Mouse (Mus musculus) lung, embryonic 14.5 days (tissue): Measurements from ENCODE around the gene Tfap2b. TPM values are rescaled to one million over a fixed set of nuclear protein-coding genes. Genes with fewer than 3 reads are reported as not detected.

Experiments used
- ATAC-seq: fragments of 200-750 bp; cut with Nextera tagmentation; 2 replicates; pipeline ENCODE4 v1.8.0; 2017; ENCODE audit warnings: mild to moderate bottlenecking, moderate TSS enrichment, moderate library complexity; ENCODE audit not compliant: insufficient read depth
- DNase-seq: peaks from one replicate; pipeline ENCODE4 v3.0.0-alpha.2; 2015
- H3K27ac ChIP-seq: fragments of 300-500 bp; sonication (generic); 2 replicates; pipeline ENCODE4 v1.5.1; 2014; ENCODE audit warnings: low read depth, mild to moderate bottlenecking, moderate library complexity
- H3K27me3 ChIP-seq: fragments of 300-500 bp; sonication (generic); 2 replicates; pipeline ENCODE4 v1.6.1; 2014; ENCODE audit warnings: low read length, control low read depth; ENCODE audit not compliant: insufficient read depth
- H3K36me3 ChIP-seq: fragments of 300-500 bp; sonication (generic); 2 replicates; pipeline ENCODE4 v1.6.1; 2014; ENCODE audit warnings: control low read depth; ENCODE audit not compliant: insufficient read depth
- H3K4me1 ChIP-seq: fragments of 300-500 bp; sonication (generic); 2 replicates; pipeline ENCODE4 v1.6.1; 2014; ENCODE audit warnings: antibody characterized with exemption, control low read depth; ENCODE audit not compliant: insufficient read depth
- H3K4me2 ChIP-seq: fragments of 300-500 bp; sonication (generic); 2 replicates; pipeline ENCODE4 v1.6.1; 2014; ENCODE audit warnings: mild to moderate bottlenecking
- H3K4me3 ChIP-seq: fragments of 300-500 bp; sonication (generic); 2 replicates; pipeline ENCODE4 v1.5.1; 2014; ENCODE audit warnings: low read depth, low read length
- H3K9ac ChIP-seq: fragments of 300-500 bp; sonication (generic); 2 replicates; pipeline ENCODE4 v1.6.1; 2014
- H3K9me3 ChIP-seq: fragments of 300-500 bp; sonication (generic); 2 replicates; pipeline ENCODE4 v1.6.1; 2016; ENCODE audit warnings: low read depth, low read length, control low read depth
- CTCF ChIP-seq: IDR thresholded peaks from 2 replicates; pipeline ENCODE4 v1.5.1; 2016; ENCODE audit warnings: antibody characterized with exemption, low read depth
- WGBS: fragments of 180-500 bp; shearing (Covaris S2); extraction: QIAGEN DNeasy Blood & Tissue Kit; methylation state at CpG from one replicate; pipeline ENCODE4 v1.1.7; 2014; 5-methylcytosine and 5-hydroxymethylcytosine counted together
- polyA plus RNA-seq: library from polyadenylated mRNA; unstranded; fragments of >200 nt; fragmentation: Nextera tagmentation; extraction: Ambion mirVana; gene quantifications from 2 replicates; pipeline ENCODE4 v1.2.1, GENCODE M21; 2014

Gene Tfap2b
- polyA plus RNA-seq, 1 experiment from 2014 or later = 0.21 TPM

DNA sequence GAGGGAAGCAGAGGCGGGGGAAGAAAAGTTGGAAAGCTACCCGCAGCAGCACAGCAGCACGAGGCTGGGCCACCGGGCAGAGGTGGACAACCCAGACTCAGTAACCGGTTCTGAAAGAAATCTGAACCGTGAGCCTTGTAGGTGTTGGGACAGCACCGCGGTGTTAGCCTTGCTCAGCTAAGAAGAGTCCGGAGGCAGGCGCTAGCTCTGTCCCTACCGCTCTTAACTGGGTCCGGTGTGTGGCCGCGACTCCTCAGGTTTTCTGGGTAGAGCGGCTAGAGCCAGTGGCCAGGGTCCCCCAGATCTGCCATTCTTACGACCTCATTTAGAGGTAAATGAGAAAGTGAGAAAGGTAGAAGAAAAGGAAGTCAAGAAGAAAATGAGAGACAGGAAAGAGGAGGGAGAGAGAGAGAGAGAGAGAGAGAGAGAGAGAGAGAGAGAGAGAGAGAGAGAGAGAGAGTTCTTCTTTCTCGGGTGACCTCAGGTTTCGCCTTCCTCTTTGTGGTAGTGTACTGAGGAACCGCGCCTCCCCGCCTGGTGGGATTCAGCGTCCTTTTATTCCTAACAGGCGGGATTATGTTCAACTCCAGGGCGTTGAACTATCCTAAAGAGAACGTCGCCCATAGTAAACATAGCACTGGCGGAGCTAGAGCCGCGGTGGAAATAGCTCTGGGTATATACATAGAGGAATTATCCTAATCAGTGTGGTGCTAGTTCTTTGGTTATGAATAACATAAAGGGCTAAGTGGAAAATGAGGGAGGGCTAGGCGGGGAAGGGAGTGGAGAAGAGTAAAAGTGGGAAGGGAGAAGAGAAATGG is 1.7 kb downstream of the Tfap2b start:
- under 1% methylated on average over 29 of the region's 30 CpGs for WGBS
- H3K9ac ChIP-seq = no peak overlapping the region
- no peak overlapping the region for H3K27ac ChIP-seq

DNA sequence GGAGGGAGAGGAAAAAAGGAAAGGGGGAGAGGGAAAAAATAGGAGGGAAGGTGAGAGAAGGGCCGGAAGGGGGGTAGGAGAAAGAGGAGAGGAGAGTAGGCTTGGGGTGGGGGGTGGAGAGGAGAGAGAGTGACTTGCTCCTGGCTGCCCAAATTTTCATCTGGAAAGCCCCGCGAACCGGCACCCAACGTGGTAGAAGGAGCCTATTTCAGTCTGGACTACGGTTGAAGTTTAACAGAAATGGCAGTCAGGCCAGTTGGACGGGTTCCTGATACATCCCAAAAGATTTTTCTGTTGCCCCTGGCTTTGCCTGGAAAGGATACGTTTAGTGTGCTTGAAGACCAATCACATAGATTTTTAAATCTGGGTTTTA is 2.3 kb downstream of the Tfap2b start:
- no peak overlapping the region for H3K4me2 ChIP-seq
- H3K27me3 ChIP-seq = peaks cover 88% of the 10 kb centered on the region
- no peak for TF ChIP-seq CTCF
- no peak overlapping the region for H3K9ac ChIP-seq
- no peak overlapping the region for H3K4me3 ChIP-seq
- no peak overlapping the region for H3K27ac ChIP-seq
- H3K4me1 ChIP-seq = no peaks in the 10 kb centered on the region
- no peaks in the 10 kb centered on the region for H3K36me3 ChIP-seq
- ATAC-seq (no peak), DNase-seq (peak; percentile 55)
- no peaks in the 10 kb centered on the region for H3K9me3 ChIP-seq
- 2% methylated on average over 8 of the region's 8 CpGs for WGBS

More for the DNA sequence above, 1.7 kb downstream of the Tfap2b start:
- H3K27me3 ChIP-seq = peaks cover 86% of the 10 kb centered on the region
- no peak for TF ChIP-seq CTCF
- peak overlapping the region; percentile 49 for H3K4me2 ChIP-seq
- DNase-seq (peak; percentile 39), ATAC-seq (peak; percentile 54; the same call in 1 of the 2 replicates)
- H3K4me1 ChIP-seq = no peaks in the 10 kb centered on the region
- no peaks in the 10 kb centered on the region for H3K36me3 ChIP-seq
- H3K9me3 ChIP-seq = no peaks in the 10 kb centered on the region
- H3K4me3 ChIP-seq = peak overlapping the region; percentile 24

DNA sequence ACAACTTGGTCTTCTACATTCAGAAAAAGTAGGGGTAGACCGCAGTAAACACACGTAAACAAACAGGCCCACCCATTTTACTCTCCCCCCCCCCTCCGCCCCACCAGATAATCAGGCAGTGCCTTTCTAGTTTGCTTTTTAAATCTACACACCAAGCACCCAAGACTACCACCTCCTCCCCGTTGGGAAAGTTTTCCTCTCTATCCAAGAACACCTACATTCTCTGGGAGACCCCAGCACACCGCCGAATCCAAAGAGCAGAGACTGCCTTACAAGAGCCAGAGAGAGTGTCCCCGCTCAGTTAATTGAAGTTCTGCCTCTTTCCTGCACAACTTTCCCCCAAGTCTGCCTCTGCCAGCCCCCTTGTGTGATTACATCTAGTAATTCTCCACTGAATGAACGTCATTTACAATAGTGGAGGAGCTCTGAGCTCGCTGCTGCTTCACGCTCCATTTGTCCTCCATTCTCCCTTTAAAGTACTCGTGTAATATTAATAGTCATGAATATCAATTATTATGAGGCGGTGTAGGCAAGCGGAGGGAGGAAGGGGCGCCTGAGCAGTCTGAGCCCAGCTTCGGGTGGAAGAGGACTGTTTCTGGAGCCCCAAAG is 2.9 kb downstream of the Tfap2b start:
- WGBS = 2% methylated on average over 15 of the region's 15 CpGs
- no peak overlapping the region for H3K27ac ChIP-seq
- no peak overlapping the region for H3K4me3 ChIP-seq
- TF ChIP-seq CTCF = no peak
- ATAC-seq = no peak
- DNase-seq = no peak
- H3K27me3 ChIP-seq = peaks cover 92% of the 10 kb centered on the region
- H3K4me1 ChIP-seq = no peaks in the 10 kb centered on the region
- H3K9ac ChIP-seq = no peak overlapping the region
- H3K4me2 ChIP-seq = no peak overlapping the region
- H3K36me3 ChIP-seq = no peaks in the 10 kb centered on the region
- H3K9me3 ChIP-seq = no peaks in the 10 kb centered on the region

DNA sequence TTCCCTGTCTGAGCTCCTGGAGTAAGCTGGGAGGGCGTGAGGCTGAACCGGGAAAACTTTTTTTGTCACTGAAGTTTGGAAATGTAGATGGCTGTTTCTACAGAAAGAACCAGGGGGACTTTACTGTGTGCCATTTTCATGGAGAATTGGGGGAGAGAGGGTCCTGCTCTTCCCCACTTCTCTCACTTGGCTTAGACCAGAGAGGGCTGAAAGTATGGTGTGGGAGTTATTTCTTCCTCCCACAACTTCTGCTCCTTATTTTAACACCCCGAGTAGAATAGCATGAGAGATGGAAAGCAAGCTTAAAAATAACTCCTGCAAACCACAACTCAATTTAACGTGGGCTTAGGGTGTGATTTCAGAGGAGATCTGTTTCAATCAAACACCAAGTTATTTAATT is 4.0 kb downstream of the Tfap2b start:
- H3K36me3 ChIP-seq = no peaks in the 10 kb centered on the region
- H3K9ac ChIP-seq = no peak overlapping the region
- ATAC-seq (no peak), DNase-seq (no peak)
- no peak overlapping the region for H3K4me2 ChIP-seq
- H3K4me1 ChIP-seq = no peaks in the 10 kb centered on the region
- H3K27ac ChIP-seq = no peak overlapping the region
- TF ChIP-seq CTCF = no peak
- no peaks in the 10 kb centered on the region for H3K9me3 ChIP-seq
- no peak overlapping the region for H3K4me3 ChIP-seq
- peaks cover 93% of the 10 kb centered on the region for H3K27me3 ChIP-seq
- 0% methylated on average over 4 of the region's 4 CpGs for whole genome bisulfite sequencing

DNA sequence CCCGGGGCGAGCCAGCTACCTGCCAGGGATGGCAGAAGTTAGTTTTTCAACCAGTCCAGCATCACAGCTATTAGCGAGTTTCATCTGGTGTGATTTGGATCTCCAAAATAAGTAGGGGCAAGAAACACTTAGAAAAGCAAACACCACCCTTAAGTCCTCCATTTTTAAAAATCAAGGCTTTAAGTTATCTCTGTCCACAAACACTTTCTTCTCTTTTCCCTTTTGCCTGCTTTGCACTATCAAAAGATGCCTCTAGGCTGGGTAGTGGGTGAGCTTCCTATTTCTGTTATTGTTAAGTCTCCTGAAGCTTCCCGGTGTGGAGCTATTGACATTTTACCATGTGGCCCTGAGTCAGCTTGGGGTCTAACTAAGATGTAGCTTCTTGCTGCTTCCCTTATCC is 4.5 kb downstream of the Tfap2b start:
- peaks cover 93% of the 10 kb centered on the region for H3K27me3 ChIP-seq
- no peak for TF ChIP-seq CTCF
- no peak overlapping the region for H3K4me3 ChIP-seq
- no peak overlapping the region for H3K4me2 ChIP-seq
- no peaks in the 10 kb centered on the region for H3K4me1 ChIP-seq
- DNase-seq = no peak
- no peak overlapping the region for H3K27ac ChIP-seq
- ATAC-seq = no peak
- WGBS = 0% methylated on average over 4 of the region's 4 CpGs
- H3K36me3 ChIP-seq = no peaks in the 10 kb centered on the region
- H3K9me3 ChIP-seq = no peaks in the 10 kb centered on the region
- H3K9ac ChIP-seq = no peak overlapping the region

DNA sequence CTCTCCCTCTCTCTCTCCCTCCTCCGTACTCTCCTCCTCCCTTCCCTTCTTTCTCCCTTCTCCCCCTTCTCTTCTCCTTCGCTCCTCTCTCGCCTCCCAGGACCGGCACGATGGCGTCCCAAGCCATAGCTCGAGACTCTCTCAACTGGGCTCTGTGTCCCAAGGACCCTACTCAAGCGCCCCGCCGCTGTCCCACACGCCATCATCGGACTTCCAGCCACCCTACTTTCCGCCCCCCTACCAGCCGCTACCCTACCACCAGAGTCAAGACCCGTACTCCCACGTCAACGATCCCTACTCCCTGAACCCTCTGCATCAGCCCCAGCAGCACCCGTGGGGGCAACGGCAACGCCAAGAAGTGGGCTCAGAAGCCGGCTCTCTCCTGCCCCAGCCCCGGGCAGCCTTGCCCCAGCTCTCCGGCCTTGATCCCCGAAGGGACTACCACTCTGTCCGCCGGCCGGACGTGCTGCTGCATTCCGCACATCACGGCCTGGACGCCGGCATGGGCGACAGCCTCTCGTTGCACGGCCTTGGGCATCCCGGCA is 5.2 kb downstream of the Tfap2b start:
- Histone ChIP-seq H3K27ac (no peak overlapping the region), H3K4me2 (no peak overlapping the region), H3K9ac (no peak overlapping the region)

DNA sequence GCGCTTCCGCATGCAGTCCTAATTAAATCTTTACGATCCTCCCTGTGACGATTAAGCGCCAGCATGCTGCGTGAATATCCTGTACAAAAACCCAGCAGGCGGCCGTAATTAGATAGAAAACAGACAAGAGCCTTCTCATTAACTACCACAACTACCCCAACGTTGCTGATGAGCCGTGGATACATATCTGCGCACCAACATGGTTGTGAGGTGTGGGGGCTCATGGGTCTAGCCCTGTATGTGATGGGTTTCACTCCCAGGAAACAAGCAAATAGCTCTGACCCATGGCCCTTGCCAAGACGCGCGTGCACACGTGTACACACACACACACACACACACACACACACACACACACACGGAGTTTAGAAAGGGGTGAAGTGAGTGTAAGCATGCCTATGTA is 8.7 kb downstream of the Tfap2b start:
- no peak overlapping the region for H3K4me3 ChIP-seq
- WGBS = 6% methylated on average over 16 of the region's 16 CpGs
- no peaks in the 10 kb centered on the region for H3K9me3 ChIP-seq
- H3K27ac ChIP-seq = no peak overlapping the region
- H3K4me1 ChIP-seq = no peaks in the 10 kb centered on the region
- H3K4me2 ChIP-seq = no peak overlapping the region
- DNase-seq = no peak
- H3K9ac ChIP-seq = no peak overlapping the region
- H3K27me3 ChIP-seq = peaks cover 94% of the 10 kb centered on the region
- no peaks in the 10 kb centered on the region for H3K36me3 ChIP-seq
- ATAC-seq = no peak
- no peak for TF ChIP-seq CTCF

More for the DNA sequence above, 5.2 kb downstream of the Tfap2b start:
- peaks cover 93% of the 10 kb centered on the region for H3K27me3 ChIP-seq
- WGBS = 1% methylated on average over 36 of the region's 36 CpGs
- H3K9me3 ChIP-seq = no peaks in the 10 kb centered on the region
- no peaks in the 10 kb centered on the region for H3K4me1 ChIP-seq
- H3K36me3 ChIP-seq = no peaks in the 10 kb centered on the region
- ATAC-seq (no peak), DNase-seq (no peak)
- no peak for TF ChIP-seq CTCF
- H3K4me3 ChIP-seq = no peak overlapping the region
